Mouse (Mus musculus) midbrain, embryonic 10.5 days (tissue): Measurements from ENCODE around the gene Gcnt3. TPM values are rescaled to one million over a fixed set of nuclear protein-coding genes. Genes with fewer than 3 reads are reported as not detected.

ENCODE experiments used
- DNase-seq: peaks from one replicate; pipeline ENCODE4 v3.0.0-alpha.2; 2017; ENCODE audit warnings: low spot score
- H3K27ac ChIP-seq: fragments of 300-500 bp; sonication (generic); replicated peaks from 2 replicates; pipeline ENCODE4 v1.5.1; 2016; ENCODE audit warnings: mild to moderate bottlenecking
- H3K27me3 ChIP-seq: fragments of 300-500 bp; sonication (generic); 2 replicates; pipeline ENCODE4 v1.6.1; 2016; ENCODE audit warnings: low read depth, mild to moderate bottlenecking; ENCODE audit not compliant: poor library complexity, severe bottlenecking
- H3K36me3 ChIP-seq: fragments of 300-500 bp; sonication (generic); 2 replicates; pipeline ENCODE4 v1.6.1; 2016; ENCODE audit warnings: mild to moderate bottlenecking, moderate library complexity
- H3K4me1 ChIP-seq: fragments of 300-500 bp; sonication (generic); 2 replicates; pipeline ENCODE4 v1.6.1; 2016
- H3K4me3 ChIP-seq: fragments of 300-500 bp; sonication (generic); 2 replicates; pipeline ENCODE4 v1.5.1; 2016; ENCODE audit warnings: mild to moderate bottlenecking, moderate library complexity
- H3K9me3 ChIP-seq: fragments of 300-500 bp; sonication (generic); replicated peaks from 2 replicates; pipeline ENCODE4 v1.6.1; 2016; ENCODE audit warnings: mild to moderate bottlenecking
- WGBS: fragments of 180-500 bp; shearing (Covaris S2); methylation state at CpG from one replicate; pipeline ENCODE4 v1.1.7; 2016; 5-methylcytosine and 5-hydroxymethylcytosine counted together
- polyA plus RNA-seq: library from polyadenylated mRNA; unstranded; fragments of >200 nt; fragmentation: Nextera tagmentation; extraction: Ambion mirVana; gene quantifications from 2 replicates; pipeline ENCODE4 v1.2.1, GENCODE M21; 2016

Gcnt3 gene
- not detected in 2 replicates for polyA plus RNA-seq

- Histone ChIP-seq H3K27ac (no peak within 1 kb of the TSS), H3K4me1 (no peaks in the 10 kb centered on the region), H3K4me3 (no peak within 1 kb of the TSS), H3K9me3 (no peaks in the 10 kb centered on the region), H3K36me3 (no peaks in the 10 kb centered on the region), H3K27me3 (no peaks in the 10 kb centered on the region)
- DNase-seq = no peak
- 93% methylated on average over 7 of the region's 7 CpGs for WGBS
Measured at GRCm38 (mm10) chr9:70037988-70038387, at the start of gene Gcnt3. Gcnt3 (minus strand) TSS chr9:70038088.

- WGBS = 82% methylated on average over 5 of the region's 5 CpGs
- Histone ChIP-seq H3K27ac (no peak overlapping the region), H3K27me3 (no peaks in the 10 kb centered on the region), H3K4me3 (no peak overlapping the region), H3K36me3 (no peaks in the 10 kb centered on the region), H3K9me3 (no peaks in the 10 kb centered on the region), H3K4me1 (0 out of 2 replicates have a peak, but pooled peaks cover 4% of the 10 kb centered on the region)
- DNase-seq = no peak
Measured at GRCm38 (mm10) chr9:70087379-70087778, 49.5 kb upstream of the Gcnt3 start.

GRCm38 (mm10) chr9:70086091-70086490, 48.2 kb upstream of the Gcnt3 start:
- 0 out of 2 replicates have a peak, but pooled peaks cover 4% of the 10 kb centered on the region for H3K4me1 ChIP-seq
- no peak for DNase-seq
- WGBS = 72% methylated on average over 6 of the region's 6 CpGs
- H3K4me3 ChIP-seq = no peak overlapping the region
- no peaks in the 10 kb centered on the region for H3K36me3 ChIP-seq
- H3K9me3 ChIP-seq = no peaks in the 10 kb centered on the region
- no peaks in the 10 kb centered on the region for H3K27me3 ChIP-seq
- H3K27ac ChIP-seq = no peak overlapping the region

GRCm38 (mm10) chr9:70084107-70084506, 46.2 kb upstream of the Gcnt3 start:
- Histone ChIP-seq H3K9me3 (no peaks in the 10 kb centered on the region), H3K36me3 (no peaks in the 10 kb centered on the region), H3K27ac (no peak overlapping the region), H3K27me3 (no peaks in the 10 kb centered on the region), H3K4me3 (no peak overlapping the region), H3K4me1 (0 out of 2 replicates have a peak, but pooled peaks cover 4% of the 10 kb centered on the region)
- WGBS = 62% methylated on average over 11 of the region's 11 CpGs
- DNase-seq = peak; percentile 34

GRCm38 (mm10) chr9:70082357-70083204, 44.7 kb upstream of the Gcnt3 start:
- H3K4me1 ChIP-seq = 0 out of 2 replicates have a peak, but pooled peaks cover 4% of the 10 kb centered on the region
- 82% methylated on average over 25 of the region's 25 CpGs for WGBS
- H3K27me3 ChIP-seq = no peaks in the 10 kb centered on the region
- H3K27ac ChIP-seq = no peak overlapping the region
- no peak for DNase-seq
- H3K9me3 ChIP-seq = no peaks in the 10 kb centered on the region
- H3K4me3 ChIP-seq = no peak overlapping the region
- no peaks in the 10 kb centered on the region for H3K36me3 ChIP-seq

- no peaks in the 10 kb centered on the region for H3K36me3 ChIP-seq
- H3K27me3 ChIP-seq = no peaks in the 10 kb centered on the region
- WGBS = 94% methylated on average over 7 of the region's 7 CpGs
- no peak overlapping the region for H3K27ac ChIP-seq
- no peaks in the 10 kb centered on the region for H3K9me3 ChIP-seq
- DNase-seq = no peak
- no peak overlapping the region for H3K4me3 ChIP-seq
- no peaks in the 10 kb centered on the region for H3K4me1 ChIP-seq
Measured at GRCm38 (mm10) chr9:70081767-70082166, 43.9 kb upstream of the Gcnt3 start.

GRCm38 (mm10) chr9:70080976-70081375, 43.1 kb upstream of the Gcnt3 start:
- H3K27me3 ChIP-seq = no peaks in the 10 kb centered on the region
- H3K4me1 ChIP-seq = no peaks in the 10 kb centered on the region
- no peaks in the 10 kb centered on the region for H3K9me3 ChIP-seq
- H3K4me3 ChIP-seq = no peak overlapping the region
- no peaks in the 10 kb centered on the region for H3K36me3 ChIP-seq
- H3K27ac ChIP-seq = no peak overlapping the region
- no peak for DNase-seq
- WGBS = 82% methylated on average over 2 of the region's 2 CpGs

GRCm38 (mm10) chr9:70080027-70080800, 42.3 kb upstream of the Gcnt3 start:
- H3K4me3 ChIP-seq = no peak overlapping the region
- H3K36me3 ChIP-seq = no peaks in the 10 kb centered on the region
- no peaks in the 10 kb centered on the region for H3K9me3 ChIP-seq
- DNase-seq = no peak
- no peaks in the 10 kb centered on the region for H3K4me1 ChIP-seq
- no peaks in the 10 kb centered on the region for H3K27me3 ChIP-seq
- no peak overlapping the region for H3K27ac ChIP-seq
- WGBS = 91% methylated on average over 9 of the region's 9 CpGs

- Histone ChIP-seq H3K9me3 (no peaks in the 10 kb centered on the region), H3K36me3 (no peaks in the 10 kb centered on the region), H3K4me1 (no peaks in the 10 kb centered on the region), H3K4me3 (no peak overlapping the region), H3K27me3 (no peaks in the 10 kb centered on the region), H3K27ac (no peak overlapping the region)
- no peak for DNase-seq
- WGBS = 90% methylated on average over 3 of the region's 3 CpGs
Measured at GRCm38 (mm10) chr9:70078034-70078433, 40.1 kb upstream of the Gcnt3 start.

- H3K4me1 ChIP-seq = no peaks in the 10 kb centered on the region
- H3K27ac ChIP-seq = no peak overlapping the region
- H3K4me3 ChIP-seq = no peak overlapping the region
- no peaks in the 10 kb centered on the region for H3K9me3 ChIP-seq
- no peaks in the 10 kb centered on the region for H3K36me3 ChIP-seq
- H3K27me3 ChIP-seq = no peaks in the 10 kb centered on the region
- WGBS = 74% methylated on average over 7 of the region's 7 CpGs
- DNase-seq = no peak
Measured at GRCm38 (mm10) chr9:70077170-70077569, 39.3 kb upstream of the Gcnt3 start.

GRCm38 (mm10) chr9:70072387-70072786, 34.5 kb upstream of the Gcnt3 start:
- Histone ChIP-seq H3K27ac (no peak overlapping the region), H3K4me3 (no peak overlapping the region), H3K4me1 (no peaks in the 10 kb centered on the region), H3K9me3 (no peaks in the 10 kb centered on the region), H3K36me3 (no peaks in the 10 kb centered on the region), H3K27me3 (no peaks in the 10 kb centered on the region)
- 87% methylated on average over 8 of the region's 8 CpGs for WGBS
- DNase-seq = no peak

- DNase-seq = no peak
- H3K36me3 ChIP-seq = no peaks in the 10 kb centered on the region
- H3K27me3 ChIP-seq = no peaks in the 10 kb centered on the region
- 83% methylated on average over 8 of the region's 8 CpGs for WGBS
- no peaks in the 10 kb centered on the region for H3K4me1 ChIP-seq
- no peak overlapping the region for H3K27ac ChIP-seq
- no peak overlapping the region for H3K4me3 ChIP-seq
- H3K9me3 ChIP-seq = no peaks in the 10 kb centered on the region
Measured at GRCm38 (mm10) chr9:70069961-70070435, 32.1 kb upstream of the Gcnt3 start.

GRCm38 (mm10) chr9:70067497-70067896, 29.6 kb upstream of the Gcnt3 start:
- Histone ChIP-seq H3K9me3 (no peaks in the 10 kb centered on the region), H3K4me1 (no peaks in the 10 kb centered on the region)
- 90% methylated on average over 3 of the region's 3 CpGs for WGBS

More at GRCm38 (mm10) chr9:70067497-70067896, 29.6 kb upstream of the Gcnt3 start:
- DNase-seq = no peak
- Histone ChIP-seq H3K4me3 (no peak overlapping the region), H3K27ac (no peak overlapping the region), H3K36me3 (no peaks in the 10 kb centered on the region), H3K27me3 (no peaks in the 10 kb centered on the region)
